Mouse (Mus musculus): ENCODE measurements around the gene Dcaf12.

Dcaf12 gene

GRCm38 (mm10) chr4:41255564-41256210 is 59.0 kb downstream of the Dcaf12 start:
- in situ Hi-C loops (cut with MboI; ENCODE audit: unreplicated experiment in 2 of 2) = no loop called here

DNA sequence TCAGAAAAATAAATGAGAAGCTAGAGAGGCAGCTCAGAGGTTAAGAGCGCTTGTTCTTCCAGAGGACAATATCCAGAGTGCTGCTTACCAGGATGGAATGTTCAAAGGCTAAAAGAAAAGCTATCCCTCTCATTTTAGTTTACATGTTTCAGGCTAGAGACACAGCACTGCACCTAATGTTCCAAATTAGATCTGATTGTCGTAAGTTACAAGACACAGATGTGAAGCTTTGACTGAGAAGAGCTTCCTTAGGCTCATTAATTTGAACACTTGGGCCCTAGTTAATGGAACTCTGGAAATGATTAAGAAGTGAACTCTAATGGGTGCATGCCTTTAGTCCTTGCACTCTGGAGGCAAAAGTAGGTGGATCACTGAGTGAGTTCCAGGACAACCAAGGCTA is 60.9 kb downstream of the Dcaf12 start:
- in situ Hi-C loops (cut with MboI; ENCODE audit: unreplicated experiment in 2 of 2) = no loop called here

GRCm38 (mm10) chr4:41245408-41245807 is 69.3 kb downstream of the Dcaf12 start:
- in situ Hi-C loops (cut with MboI; ENCODE audit: unreplicated experiment in 2 of 2) = no loop called here
